Mouse (Mus musculus) heart, adult 9 months (tissue): ENCODE measurements around the gene Fam71f2.

Source experiments
- DNase-seq, 2 experiments: peaks; one replicate each; pipeline ENCODE4 v3.0.0; 2022; ENCODE audit warnings: low spot score in 2 of 2

The Fam71f2 gene

DNA sequence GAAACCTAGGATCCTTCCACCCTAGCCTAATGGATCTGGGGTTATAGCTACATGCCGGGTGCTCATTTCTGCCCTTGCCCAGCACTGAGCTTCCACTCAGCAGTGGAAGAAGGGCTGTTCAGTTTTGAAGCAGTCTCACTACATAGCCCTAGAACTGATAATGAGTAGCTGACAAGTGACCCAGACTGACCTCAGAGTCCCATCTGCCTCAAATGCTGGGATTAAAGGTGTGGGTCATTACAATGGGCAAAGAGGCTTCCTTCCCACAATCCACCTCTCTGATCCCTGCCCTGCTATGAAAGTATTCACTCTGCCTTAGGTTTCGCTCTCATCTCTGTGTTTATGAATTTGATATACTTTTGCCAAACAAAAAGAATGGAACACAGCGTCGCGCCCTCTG lies 2.6 kb upstream of the Fam71f2 start:
- DNase-seq = no peak

DNA sequence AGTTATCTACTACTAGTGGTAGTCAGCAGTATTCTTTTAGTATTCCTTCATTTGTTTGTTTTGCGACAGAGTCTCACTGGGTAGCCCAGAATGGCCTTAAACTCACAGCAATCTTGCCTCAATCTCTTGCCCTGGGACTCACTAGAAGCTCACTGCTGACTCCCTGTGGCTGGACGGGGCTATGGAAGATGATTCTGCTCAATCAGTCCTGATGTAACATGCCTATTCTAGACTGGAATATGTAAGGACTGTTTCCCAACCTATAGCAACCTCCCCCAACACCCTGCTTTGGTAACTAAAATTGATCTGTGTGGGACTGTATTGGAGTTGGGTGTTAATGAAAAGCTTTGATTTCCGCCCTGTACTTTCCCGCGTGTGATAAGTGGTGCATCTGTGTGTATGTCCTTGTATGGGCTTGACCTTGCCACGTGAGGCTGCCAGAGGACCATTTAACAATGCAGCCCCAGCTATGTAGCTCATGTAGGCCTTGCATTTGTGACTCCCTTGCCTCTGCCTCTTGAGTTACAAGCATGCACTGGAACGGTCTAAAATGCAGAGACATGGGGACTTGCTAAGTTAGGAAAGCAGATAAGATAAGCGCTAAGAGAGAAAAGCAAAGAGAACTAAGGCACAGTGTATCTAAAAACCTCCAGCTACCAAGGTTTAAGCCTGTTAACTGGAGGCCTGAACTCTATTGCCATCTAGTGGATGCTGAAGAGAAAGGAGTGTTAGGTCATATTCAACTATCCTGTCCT lies 703 bp upstream of the Fam71f2 start:
- DNase-seq = peak; percentile 44 to 57

DNA sequence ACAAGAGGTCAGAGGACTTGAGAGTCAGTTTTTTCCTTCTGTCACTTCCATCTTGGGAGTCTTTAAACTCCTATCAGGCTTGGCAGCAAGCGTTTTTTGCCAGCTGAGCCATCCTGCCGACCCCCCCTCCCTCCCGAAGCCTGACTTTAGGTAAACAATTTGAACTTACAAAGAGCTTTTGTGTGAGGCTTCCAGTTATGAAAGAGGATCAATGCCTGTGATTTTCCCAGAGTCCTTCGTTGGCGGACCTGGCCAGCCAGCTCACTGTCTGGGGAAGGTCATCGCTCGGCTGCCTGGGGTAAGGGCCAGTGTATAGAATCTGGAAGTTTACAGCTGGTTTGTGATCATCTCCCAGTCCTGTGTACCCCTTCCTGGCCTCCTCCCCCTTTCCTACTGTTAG lies 1.3 kb downstream of the Fam71f2 start:
- no peak for DNase-seq

- DNase-seq = no peak
These were observed 7.5 kb downstream of the Fam71f2 start for GRCm38 (mm10) chr6:29286870-29287269.

DNA sequence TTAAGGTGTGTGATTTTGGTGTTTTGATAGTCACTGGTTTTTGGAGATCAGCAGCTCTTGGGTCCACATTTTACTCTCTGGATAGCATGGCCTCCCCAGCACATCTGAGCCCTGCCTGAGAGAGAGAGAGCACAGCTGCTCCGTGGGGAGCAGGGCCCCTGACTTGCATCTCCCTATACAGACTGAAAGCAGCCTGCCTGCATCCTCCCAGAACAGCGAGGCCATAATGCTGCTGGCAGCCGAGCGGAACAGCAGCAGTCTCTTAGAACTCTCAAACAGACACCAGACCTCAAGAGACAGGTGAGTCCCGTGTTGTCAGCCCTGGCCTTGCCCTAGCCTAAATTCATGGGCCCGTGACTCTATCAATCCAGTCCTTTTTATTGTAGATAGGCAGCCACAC lies 8.1 kb downstream of the Fam71f2 start:
- DNase-seq = no peak

GRCm38 (mm10) chr6:29287944-29288343 lies 8.6 kb downstream of the Fam71f2 start:
- peak in 1 of 2 experiments; percentile 35 for DNase-seq

GRCm38 (mm10) chr6:29288651-29289050 lies 9.3 kb downstream of the Fam71f2 start:
- DNase-seq = peak in 1 of 2 experiments; percentile 17

DNA sequence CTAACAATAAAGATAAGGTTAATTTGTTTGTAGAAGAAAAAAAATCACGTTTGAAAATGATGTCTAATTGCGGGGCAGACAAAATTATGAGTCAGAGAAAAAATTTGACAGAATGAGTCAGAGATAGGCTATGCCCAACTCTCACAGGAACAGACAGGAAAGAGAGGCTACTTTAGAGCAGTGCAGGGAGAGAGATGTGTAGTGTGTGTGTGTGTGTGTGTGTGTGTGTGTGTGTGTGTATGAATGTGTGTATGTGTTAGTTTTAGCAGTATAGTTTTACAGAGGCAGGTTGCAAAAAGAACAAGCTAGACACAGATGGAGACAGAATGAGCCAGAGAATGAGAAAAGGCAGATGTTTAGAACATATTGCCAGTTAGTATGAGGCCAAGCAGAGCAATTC lies 19.7 kb downstream of the Fam71f2 start:
- no peak for DNase-seq

- no peak for DNase-seq
These were observed 23.9 kb downstream of the Fam71f2 start for GRCm38 (mm10) chr6:29303251-29303650.

GRCm38 (mm10) chr6:29303726-29304125 lies 24.3 kb downstream of the Fam71f2 start:
- no peak for DNase-seq

DNA sequence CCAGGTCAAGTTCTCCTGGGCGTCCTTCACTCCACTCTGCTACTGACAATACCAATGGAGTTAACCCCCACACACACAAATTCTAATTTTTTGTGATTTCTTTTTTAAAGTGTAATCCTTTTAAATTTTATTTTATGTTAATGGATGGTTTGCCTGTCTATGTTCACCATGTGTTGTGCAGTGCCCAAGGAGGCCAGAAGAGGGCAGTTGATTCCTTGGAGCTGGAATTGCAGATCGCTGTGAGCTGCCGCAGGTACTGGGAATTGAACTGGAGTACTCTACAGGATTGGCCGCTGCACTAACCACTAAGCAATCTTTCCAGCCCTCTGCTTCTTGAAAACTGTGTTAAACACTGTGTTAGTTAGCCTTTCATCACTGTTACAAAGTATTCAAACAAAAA lies 26.1 kb downstream of the Fam71f2 start:
- DNase-seq = no peak

- DNase-seq = no peak
These were observed 29.6 kb downstream of the Fam71f2 start for GRCm38 (mm10) chr6:29308846-29309605.

DNA sequence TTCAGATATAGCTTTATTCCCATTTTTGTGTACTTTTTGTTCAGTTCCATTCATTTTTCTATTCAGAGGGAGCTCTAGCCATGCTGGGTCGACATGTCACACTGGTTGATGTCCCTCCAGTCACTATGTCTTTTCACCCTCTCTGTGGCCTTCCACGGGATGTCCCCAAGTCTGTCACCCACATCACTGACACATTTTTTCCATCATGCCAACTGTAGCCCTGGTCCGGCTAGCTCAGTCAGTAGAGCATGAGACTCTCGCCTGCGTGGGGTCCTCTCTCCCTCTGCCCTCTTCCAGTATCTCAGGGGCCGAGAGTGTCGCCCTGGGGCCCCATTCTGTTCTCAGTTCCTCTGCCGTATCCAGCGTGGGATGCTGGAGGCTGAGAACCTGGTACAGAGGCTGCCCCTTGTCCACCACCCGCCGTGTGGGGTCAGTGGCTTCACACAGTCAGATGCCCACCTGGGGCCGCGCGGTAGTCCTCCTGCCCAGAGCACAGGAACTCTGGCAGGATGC lies 34.4 kb downstream of the Fam71f2 start:
- no peak for DNase-seq

DNA sequence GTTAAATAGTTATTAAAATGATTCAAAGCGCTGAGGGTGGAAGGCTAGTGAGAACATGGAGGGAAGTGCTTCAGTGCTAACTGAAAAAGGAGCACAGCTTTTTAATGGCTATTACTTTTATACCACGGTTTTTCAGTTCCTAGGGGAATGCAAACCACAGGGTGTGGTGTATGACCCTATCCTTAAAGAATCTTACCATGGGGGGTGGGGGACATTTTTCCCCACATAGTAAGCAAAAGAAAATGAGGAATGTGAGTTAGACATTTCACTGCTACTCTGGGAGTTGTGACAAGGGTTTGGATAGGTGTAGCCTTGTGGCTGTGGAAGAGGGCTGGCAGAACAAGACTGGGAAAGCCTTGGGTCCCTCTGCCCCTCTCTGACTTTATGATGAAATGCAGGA lies 37.9 kb downstream of the Fam71f2 start:
- DNase-seq = no peak

GRCm38 (mm10) chr6:29317941-29318340 lies 38.5 kb downstream of the Fam71f2 start:
- no peak for DNase-seq

- peak; percentile 3 to 36 for DNase-seq
These were observed 39.5 kb downstream of the Fam71f2 start, which contains the start of gene Fam71f1 for GRCm38 (mm10) chr6:29318879-29319278. Gene Fam71f1 (plus strand): TSS chr6:29319140.

- no peak for DNase-seq
These were observed 42.2 kb downstream of the Fam71f2 start for GRCm38 (mm10) chr6:29321586-29321985.

- no peak for DNase-seq
These were observed 42.8 kb downstream of the Fam71f2 start for GRCm38 (mm10) chr6:29322147-29322546.

- no peak for DNase-seq
These were observed 43.3 kb downstream of the Fam71f2 start for GRCm38 (mm10) chr6:29322735-29323134.

DNA sequence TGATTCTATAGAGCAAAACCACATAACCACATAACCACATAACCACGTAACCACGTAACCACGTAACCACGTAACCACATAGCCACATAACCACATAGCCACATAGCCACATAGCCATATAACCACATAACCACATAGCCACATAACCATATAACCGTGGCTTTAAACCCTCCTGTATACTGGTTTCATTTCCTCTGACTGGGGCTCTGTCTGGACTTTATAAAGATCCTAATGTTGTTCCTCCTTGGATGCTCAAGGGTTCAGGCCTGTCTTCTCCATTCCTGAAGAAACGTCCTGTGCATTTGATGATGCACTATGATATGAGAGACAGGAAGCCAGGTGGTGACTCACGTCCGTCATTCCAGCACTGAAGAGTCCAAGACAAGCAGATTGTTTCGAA lies 47.6 kb downstream of the Fam71f2 start:
- no peak for DNase-seq

- DNase-seq = no peak
These were observed 50.1 kb downstream of the Fam71f2 start for GRCm38 (mm10) chr6:29329514-29329913.
